Mouse (Mus musculus) retina, postnatal 7 days (tissue): ENCODE measurements at regions not wholly inside any gene's neighbourhood (a gene's known extent, or its start where the extent isn't known, plus 50 kb on each side); places are given as distances from the start of the nearest gene placed in this dataset.

ENCODE experiments used
- DNase-seq: peaks from one replicate; pipeline ENCODE4 v3.0.0-alpha.2; 2012; ENCODE audit warnings: low read depth, low spot score

GRCm38 (mm10) chr15:36888351-36889069, 119.1 kb downstream of the Zfp706 start:
- DNase-seq = no peak

- no peak for DNase-seq
Measured at GRCm38 (mm10) chr15:36884671-36885365, 122.8 kb downstream of the Zfp706 start.

- DNase-seq = no peak
Measured at GRCm38 (mm10) chr15:36884074-36884473, 123.5 kb downstream of the Zfp706 start.

GRCm38 (mm10) chr15:36883156-36883555, 124.4 kb downstream of the Zfp706 start:
- no peak for DNase-seq

GRCm38 (mm10) chr15:36881576-36881975, 126.0 kb downstream of the Zfp706 start:
- no peak for DNase-seq

- no peak for DNase-seq
Measured at GRCm38 (mm10) chr15:36880602-36881001, 127.0 kb downstream of the Zfp706 start.

- no peak for DNase-seq
Measured at GRCm38 (mm10) chr15:36879587-36879986, 128.0 kb downstream of the Zfp706 start.

GRCm38 (mm10) chr15:36878960-36879359, 128.6 kb downstream of the Zfp706 start:
- DNase-seq = no peak

GRCm38 (mm10) chr15:36878276-36878675, 129.3 kb downstream of the Zfp706 start:
- DNase-seq = no peak

GRCm38 (mm10) chr15:36877501-36877900, 130.1 kb downstream of the Zfp706 start:
- DNase-seq = no peak

GRCm38 (mm10) chr15:36875980-36876778, 131.4 kb downstream of the Zfp706 start:
- no peak for DNase-seq

GRCm38 (mm10) chr15:36874555-36874954, 133.0 kb downstream of the Zfp706 start:
- DNase-seq = no peak

GRCm38 (mm10) chr15:36873884-36874243, 133.7 kb downstream of the Zfp706 start:
- DNase-seq = no peak

- DNase-seq = peak; percentile 9
Measured at GRCm38 (mm10) chr15:36873058-36873883, 134.3 kb downstream of the Zfp706 start.

GRCm38 (mm10) chr15:36872566-36872965, 135.0 kb downstream of the Zfp706 start:
- DNase-seq = no peak

- DNase-seq = no peak
Measured at GRCm38 (mm10) chr15:36870717-36871116, 136.9 kb downstream of the Zfp706 start.

GRCm38 (mm10) chr15:36870094-36870493, 137.5 kb downstream of the Zfp706 start:
- DNase-seq = no peak

- DNase-seq = no peak
Measured at GRCm38 (mm10) chr15:36866088-36866487, 141.5 kb downstream of the Zfp706 start.

- DNase-seq = no peak
Measured at GRCm38 (mm10) chr15:36865332-36865731, 142.2 kb downstream of the Zfp706 start.

GRCm38 (mm10) chr15:36864046-36864445, 143.5 kb downstream of the Zfp706 start:
- DNase-seq = no peak

GRCm38 (mm10) chr15:36858711-36859110, 148.9 kb downstream of the Zfp706 start:
- no peak for DNase-seq

- no peak for DNase-seq
Measured at GRCm38 (mm10) chr15:36857622-36858021, 150.0 kb downstream of the Zfp706 start.
